Mouse (Mus musculus) C2C12 (cell line): Measurements from ENCODE around the gene Arhgef40.

Experiments
- CEBPB ChIP-seq: IDR thresholded peaks from one replicate; pipeline ENCODE4 v1.6.1; 2011; ENCODE audit warnings: low read depth, mild to moderate bottlenecking, control low read depth, moderate library complexity
- CTCF ChIP-seq: IDR thresholded peaks from one replicate; pipeline ENCODE4 v1.5.1; 2011; ENCODE audit not compliant: control insufficient read depth, insufficient read depth, insufficient read length
- FOSL1 ChIP-seq: IDR thresholded peaks from one replicate; pipeline ENCODE4 v1.8.0; 2011; ENCODE audit warnings: mild to moderate bottlenecking, low read length; ENCODE audit not compliant: poor library complexity, insufficient read depth, severe bottlenecking
- MYOD1 ChIP-seq: IDR thresholded peaks from one replicate; pipeline ENCODE4 v1.6.1; 2011; ENCODE audit warnings: low read depth; ENCODE audit not compliant: control insufficient read depth, insufficient read length
- USF1 ChIP-seq: IDR thresholded peaks from one replicate; pipeline ENCODE4 v1.6.1; 2011; ENCODE audit warnings: low read depth, mild to moderate bottlenecking, control low read depth, moderate library complexity

DNA sequence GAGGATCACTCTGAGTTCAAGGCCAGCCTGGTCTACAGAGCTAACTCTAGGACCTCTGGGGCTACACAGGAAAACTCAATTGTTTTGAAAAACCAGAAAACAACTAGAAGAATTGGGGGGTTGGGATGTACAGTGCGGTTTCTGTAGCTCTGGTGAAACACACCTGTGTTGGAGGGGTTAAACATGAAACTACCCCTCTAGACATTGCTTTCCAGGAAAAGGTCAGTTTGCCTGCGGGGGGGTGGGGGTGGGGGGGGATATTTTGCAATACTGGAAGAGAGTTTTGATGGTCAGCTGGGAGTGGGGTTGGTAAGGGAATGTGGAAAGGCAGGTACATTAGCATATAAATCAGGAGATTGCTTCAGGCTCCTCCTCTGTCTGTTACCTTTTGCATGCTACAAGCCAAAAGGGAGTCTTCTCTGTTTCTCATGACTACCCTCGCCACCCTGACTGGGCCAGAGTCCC lies 37.8 kb downstream of the Arhgef40 start:
- TF ChIP-seq CTCF (no peak), USF1 (no peak), FOSL1 (no peak), CEBPB (no peak), MYOD1 (no peak)
